Mouse (Mus musculus) embryonic stem cell, embryonic (primary cell): ENCODE data around the gene Trpm2.
"Not testable (repeated sequence)": the region's sequence is repeated elsewhere in the genome, so short reads cannot be mapped to it uniquely, and the experiment has no call there.

Experiments used
- CTCF ChIA-PET, 4 experiments: fragments of 300-600 bp in 2 of 4; fragments of 350-600 bp in 2 of 4; sonication (Branson Sonifier 250); formaldehyde crosslinking; loops; one replicate each; lab custom pipeline; 2022; ENCODE audit warnings: inconsistent platforms in 2 of 4; lab: Charles Lee
- POLR2A ChIA-PET, 4 experiments: fragments of 300-600 bp in 2 of 4; fragments of 350-600 bp in 2 of 4; sonication (Branson Sonifier 250); formaldehyde crosslinking; loops; one replicate each; lab custom pipeline; 2022; ENCODE audit warnings: antibody characterized with exemption in 4 of 4, inconsistent platforms in 1 of 4; lab: Charles Lee

Gene Trpm2

DNA sequence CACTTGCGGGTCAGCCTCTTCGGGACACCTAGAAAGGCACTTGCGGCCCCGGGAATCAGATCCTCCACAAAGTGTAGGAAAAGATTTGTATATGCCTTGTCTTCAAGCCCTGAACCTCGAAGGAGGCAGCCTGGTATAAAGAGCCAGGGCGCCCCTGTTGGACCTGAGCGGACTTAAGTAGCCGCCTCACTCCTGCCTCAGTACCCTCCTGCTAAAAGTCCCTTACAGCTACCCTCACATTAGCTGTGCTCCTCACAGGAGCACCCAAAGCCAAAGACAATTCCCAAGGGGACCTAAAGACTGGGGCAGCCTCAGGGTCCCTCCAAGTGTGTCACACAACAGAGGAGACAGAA lies 414 bp downstream of the Trpm2 start:
- ChIA-PET CTCF (interaction anchor here in 2 of 4 experiments (0.7 to 1.6 kb wide), 3 partner anchors 15 to 241 kb away, joined by 3 to 10 read pairs (median 4); partner anchors contain the start of gene Gm18596 (in 1 of the 2)), POLR2A (interaction anchor here in 1 of 4 experiments (0.6 to 1.1 kb wide), 2 partner anchors 20 to 281 kb away, joined by 4 to 5 read pairs; no protein-coding TSS in a partner anchor)

DNA sequence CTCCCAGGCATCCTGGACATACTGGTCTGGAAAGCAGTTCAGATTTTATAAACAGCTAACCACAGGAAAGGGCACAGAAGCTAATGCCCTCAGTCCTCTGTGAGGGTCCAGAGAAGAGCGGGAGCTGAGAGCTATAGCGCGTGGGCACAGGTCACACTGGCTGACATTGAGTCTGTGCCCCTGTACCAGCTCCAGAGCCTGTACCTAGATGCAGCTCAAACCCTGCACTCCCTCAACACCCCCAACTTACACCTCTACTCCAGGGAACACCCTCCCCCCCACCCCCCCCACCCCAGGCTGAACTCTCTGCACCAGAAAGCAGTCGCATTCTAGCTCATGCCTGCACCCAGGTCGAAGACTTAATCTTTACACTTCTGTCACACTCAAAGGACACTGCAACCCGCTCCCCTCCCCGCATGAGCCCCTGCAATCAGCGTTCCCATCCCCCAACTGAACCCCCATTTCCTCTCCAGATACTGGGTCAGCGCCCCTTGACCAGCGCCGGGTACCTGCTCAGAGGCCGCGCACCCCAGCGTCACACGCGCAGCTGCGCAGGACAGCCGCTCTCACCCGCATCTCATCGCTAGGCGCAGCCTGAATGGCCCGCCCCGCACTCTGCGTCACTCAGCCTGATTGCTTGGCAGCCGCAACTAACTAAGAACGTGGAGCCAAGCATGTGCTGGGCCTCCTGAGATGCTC lies 940 bp downstream of the Trpm2 start:
- ChIA-PET CTCF (interaction anchor here in 3 of 4 experiments (0.6 to 1.6 kb wide), 6 partner anchors 15 to 242 kb away, joined by 3 to 10 read pairs (median 4); partner anchors contain the start of gene Gm18596 (in 1 of the 3)), POLR2A (interaction anchor here in 2 of 4 experiments (0.6 to 1.1 kb wide), 3 partner anchors 21 to 554 kb away, joined by 4 to 5 read pairs (median 4); no protein-coding TSS in a partner anchor)

DNA sequence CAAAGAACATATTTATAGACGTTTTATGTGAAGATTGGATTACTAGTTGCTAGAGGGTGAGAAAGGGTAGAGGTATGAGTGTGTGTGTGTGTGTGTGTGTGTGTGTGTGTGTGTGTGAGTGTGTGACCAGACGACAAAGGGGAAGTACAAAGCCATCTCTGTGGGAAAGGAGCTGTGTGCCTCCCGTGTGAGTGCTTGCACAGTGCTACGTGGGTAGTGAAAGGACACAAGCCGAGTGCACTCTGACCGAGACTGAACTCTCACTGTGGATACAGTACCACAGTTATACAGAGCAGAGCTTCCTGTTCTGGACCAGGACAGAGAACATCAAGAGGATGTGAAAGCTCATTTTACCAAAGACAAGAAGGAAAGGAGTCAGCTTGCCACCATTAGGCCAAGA lies 6.4 kb downstream of the Trpm2 start:
- ChIA-PET CTCF (interaction anchor here in 1 of 4 experiments (0.5 kb wide), 1 partner anchor 8 kb away, joined by 5 read pairs; no protein-coding TSS in a partner anchor), POLR2A (interaction anchor here in 1 of 4 experiments (0.6 kb wide), 1 partner anchor 42 kb away, joined by 3 read pairs; no protein-coding TSS in a partner anchor)

DNA sequence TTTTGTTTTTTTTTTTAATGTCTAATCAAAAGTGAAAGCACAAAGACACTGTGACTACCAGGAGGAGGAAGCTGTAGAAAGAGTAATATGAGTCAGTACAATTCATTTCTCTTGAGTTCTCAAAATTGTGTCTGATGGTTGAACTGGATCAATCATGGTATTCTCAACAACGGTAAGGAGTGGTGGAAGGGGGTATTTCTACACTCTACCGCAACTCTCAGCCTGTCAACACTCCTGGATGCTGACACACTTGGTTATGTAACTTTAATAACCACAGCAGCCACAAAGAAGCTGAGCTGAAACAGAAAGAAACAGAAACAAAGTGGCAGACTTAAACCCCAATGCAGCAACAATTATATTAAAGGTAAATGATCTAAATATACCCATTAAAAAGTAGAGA lies 7.6 kb downstream of the Trpm2 start:
- ChIA-PET POLR2A (interaction anchor here in 2 of 4 experiments (0.6 kb wide), 2 partner anchors 253 to 272 kb away, joined by 4 to 6 read pairs; no protein-coding TSS in a partner anchor), CTCF (interaction anchor here in 1 of 4 experiments (0.7 kb wide), 1 partner anchor 680 kb away, joined by 4 read pairs; no protein-coding TSS in a partner anchor)

DNA sequence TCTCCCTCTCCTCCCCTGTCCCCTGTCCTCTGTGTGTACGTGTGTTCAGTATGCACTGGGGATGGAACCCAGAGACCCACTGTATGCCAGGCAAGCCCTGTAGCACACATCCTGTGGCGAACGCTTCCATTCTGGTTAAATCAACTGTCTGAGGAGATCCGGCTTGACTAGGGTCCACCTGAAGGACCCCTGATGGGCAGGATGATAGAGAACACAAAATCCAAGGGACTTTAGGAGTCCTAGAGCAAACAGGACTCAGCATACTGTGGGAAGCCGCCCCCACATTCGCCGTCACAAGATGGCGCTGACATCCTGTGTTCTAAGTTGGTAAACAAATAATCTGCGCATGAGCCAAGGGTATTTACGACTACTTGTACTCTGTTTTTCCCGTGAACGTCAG lies 19.9 kb downstream of the Trpm2 start:
- CTCF ChIA-PET, POLR2A ChIA-PET: not testable (repeated sequence)

DNA sequence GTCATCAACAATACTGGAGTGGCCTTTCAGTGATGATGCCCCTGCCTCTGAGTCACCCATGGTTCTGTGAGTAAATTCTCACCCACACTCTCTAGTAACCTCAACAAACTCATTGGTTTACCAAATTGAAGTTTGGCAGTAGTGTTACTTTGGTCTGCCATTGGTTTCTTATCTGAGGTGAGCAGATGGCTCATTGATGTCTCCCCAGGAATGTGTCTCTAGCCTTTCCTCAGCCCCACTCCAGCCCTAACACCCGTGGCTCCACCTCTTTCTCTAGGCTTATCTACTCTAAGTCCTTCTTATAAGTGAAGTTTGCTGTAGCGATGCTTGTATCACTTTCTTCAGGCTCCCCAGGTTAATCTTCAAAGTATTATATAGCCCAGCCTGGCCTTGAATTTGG lies 30.7 kb downstream of the Trpm2 start:
- CTCF ChIA-PET = no interaction called here
- POLR2A ChIA-PET = no interaction called here

DNA sequence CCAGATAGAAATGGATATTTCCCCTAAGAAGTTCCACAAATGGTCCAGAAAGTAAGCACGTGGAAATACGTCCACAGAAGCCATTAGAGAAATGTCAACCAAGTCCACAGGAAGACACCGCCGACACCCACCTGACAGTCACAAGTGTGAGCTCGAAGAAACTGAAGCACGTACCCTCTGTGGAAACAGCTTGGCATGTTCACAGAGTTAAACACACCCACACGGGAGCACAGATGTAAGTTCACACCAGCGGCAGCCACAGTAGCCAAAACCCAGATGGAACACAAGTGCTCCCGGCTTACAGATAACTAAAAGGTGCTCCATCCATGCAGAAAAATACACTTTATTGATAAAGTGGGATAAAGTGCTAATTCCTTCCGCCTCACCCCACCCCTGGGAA lies 43.0 kb downstream of the Trpm2 start:
- ChIA-PET CTCF (interaction anchor here in 3 of 4 experiments (0.6 to 1.8 kb wide), 4 partner anchors 8 to 1680 kb away, joined by 3 to 8 read pairs (median 4); partner anchors contain the start of gene Lrrc3 (in 1 of the 3)), POLR2A (no interaction called here)

DNA sequence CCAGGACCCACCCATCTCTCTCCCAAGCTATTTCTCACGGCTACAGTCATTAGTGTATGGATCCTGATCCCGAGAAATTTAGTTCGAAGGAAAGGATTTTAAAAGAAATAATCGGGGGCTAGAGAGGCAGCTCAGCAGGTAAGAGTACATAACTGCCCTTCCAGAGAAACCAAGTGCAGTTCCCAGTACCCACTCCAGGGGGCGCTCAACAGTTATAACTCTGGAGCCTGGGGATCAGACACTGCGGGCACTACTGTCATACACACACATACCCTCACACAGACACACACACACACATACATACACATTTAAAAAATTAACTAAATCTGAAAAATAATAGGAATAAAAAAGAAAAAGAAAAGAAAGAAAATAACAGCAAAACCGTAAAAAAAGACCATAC lies 44.2 kb downstream of the Trpm2 start:
- POLR2A ChIA-PET = interaction anchor here in 1 of 4 experiments (0.6 kb wide), 1 partner anchor 109 kb away, joined by 3 read pairs; no protein-coding TSS in a partner anchor

DNA sequence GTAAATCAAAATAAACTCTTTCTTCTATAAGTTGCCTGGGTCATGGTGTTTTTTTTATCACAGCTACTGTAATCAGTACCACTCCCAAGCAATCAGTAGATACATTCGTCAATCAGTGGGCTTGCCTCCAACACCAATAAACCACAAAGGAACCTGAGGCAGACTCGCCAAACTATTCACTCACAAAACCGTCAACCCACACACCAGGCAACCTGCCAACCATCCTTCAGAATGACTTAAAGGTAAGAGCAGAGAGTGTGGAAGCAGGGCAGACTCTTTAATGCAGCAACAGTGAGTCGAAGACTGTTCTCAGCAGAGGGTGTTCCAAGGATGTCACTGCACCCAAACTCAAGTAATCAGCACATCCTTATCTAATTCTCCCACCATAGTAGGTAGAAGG lies 47.7 kb downstream of the Trpm2 start:
- CTCF ChIA-PET = no interaction called here
- POLR2A ChIA-PET = no interaction called here

More for the DNA sequence above, 44.2 kb downstream of the Trpm2 start:
- CTCF ChIA-PET = interaction anchor here (0.6 to 1.8 kb wide), 24 partner anchors 9 to 1852 kb away, joined by 3 to 9 read pairs (median 4); partner anchors contain the start of gene Lrrc3 (in 1 of the 4)

DNA sequence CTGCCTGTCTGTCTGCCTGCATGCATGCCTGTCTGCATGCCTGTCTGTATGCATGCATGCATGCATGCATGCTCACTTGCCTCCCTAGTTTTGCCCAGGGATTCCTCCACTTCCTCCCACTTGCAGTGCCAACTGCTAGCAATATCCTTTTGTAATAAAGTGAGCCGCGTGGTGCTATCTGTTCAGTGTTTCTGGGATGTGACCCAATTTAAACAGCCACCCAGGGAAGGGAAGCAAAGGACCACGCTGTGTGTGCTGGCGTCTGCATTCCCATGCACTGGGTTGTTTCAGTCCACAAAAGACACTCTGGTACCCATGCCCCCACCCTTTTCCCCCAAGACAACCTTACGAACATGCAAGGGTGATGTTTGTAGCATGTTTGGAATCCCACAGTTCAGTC lies 49.4 kb downstream of the Trpm2 start:
- ChIA-PET CTCF (no interaction called here), POLR2A (no interaction called here)

DNA sequence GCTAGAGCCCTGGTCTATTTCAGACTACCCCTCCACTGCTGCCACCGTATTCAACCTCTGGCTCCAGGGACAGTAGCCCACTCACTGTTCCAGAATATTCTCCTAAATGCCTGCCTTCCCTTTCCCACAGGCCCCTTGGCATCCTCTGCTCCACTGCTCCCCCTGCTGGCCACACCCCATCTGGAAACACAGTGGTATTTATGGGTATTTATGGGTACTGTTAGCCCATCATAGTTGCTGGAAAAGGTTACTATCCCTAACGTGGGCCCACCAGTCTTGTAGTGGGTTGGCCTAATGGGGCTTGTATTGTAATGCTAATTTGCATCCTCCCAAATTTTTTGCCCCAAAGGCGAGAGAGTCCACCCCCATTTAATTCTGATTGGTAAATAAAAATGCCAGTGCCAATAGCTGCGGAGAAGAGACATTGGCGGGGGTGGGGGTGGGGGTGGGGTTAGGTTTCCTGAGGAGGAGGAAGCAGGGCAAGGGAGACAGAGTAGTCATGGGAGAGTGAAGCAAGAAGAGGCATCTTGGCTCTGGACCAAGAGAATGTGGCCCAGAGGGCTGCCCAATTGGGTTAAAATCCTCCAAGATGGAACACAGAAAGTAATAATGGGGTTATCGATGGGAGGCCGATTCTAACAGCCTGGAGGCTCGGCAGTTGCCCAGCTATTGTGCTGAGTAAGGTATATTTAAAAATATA lies 53.6 kb downstream of the Trpm2 start:
- POLR2A ChIA-PET = interaction anchor here in 1 of 4 experiments (0.6 kb wide), 1 partner anchor 17 kb away, joined by 6 read pairs; no protein-coding TSS in a partner anchor
- CTCF ChIA-PET = interaction anchor here in 3 of 4 experiments (0.6 to 0.9 kb wide), 4 partner anchors 12 to 658 kb away, joined by 3 to 4 read pairs (median 3); partner anchors contain the start of gene Pofut2 (in 1 of the 3)

DNA sequence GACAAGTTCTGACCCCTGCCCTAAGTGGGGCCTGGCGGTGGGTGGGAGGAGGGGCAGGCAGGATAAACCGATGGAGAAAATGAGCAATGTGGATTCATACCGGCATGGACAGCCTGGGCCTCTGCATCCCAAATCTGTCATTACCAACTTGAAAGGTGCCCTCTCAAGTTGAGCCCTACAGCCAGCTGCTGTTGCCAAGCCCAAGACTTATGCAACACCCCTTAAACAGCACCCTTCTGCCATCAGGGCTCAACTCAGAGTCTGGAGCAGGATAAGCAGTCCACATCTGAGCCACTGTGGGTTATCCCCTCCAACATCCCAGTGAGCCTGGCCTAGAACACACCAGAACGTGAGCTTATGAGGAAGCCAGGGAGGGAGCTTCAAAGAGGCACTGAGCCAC lies 57.1 kb downstream of the Trpm2 start:
- ChIA-PET CTCF (interaction anchor here in 2 of 4 experiments (0.5 to 0.6 kb wide), 2 partner anchors 14 to 229 kb away, joined by 3 to 4 read pairs; no protein-coding TSS in a partner anchor), POLR2A (interaction anchor here in 1 of 4 experiments (1.0 kb wide), 1 partner anchor 11 kb away, joined by 6 read pairs; the partner anchor contains the start of gene Lrrc3)

DNA sequence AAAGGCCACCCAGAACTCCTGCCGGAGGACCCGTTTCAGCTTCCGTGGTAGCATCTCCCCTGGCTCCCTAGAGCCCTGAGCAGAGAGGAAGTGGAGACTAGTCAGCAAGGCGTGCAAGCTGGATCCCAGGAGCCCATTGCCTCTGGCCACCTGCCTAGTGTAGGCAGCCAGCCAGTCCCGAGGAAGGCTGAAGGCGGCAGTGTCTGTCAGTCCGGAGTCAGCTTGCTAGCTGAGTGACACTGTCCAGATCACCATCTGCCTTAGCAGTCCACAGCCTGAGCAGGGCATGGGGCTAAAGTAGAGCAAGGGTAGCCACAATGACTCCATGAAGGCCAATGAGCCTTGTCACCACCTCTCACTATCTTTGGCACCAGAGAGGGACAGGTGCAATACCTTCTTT lies 57.8 kb downstream of the Trpm2 start:
- ChIA-PET CTCF (no interaction called here), POLR2A (interaction anchor here in 1 of 4 experiments (1.0 kb wide), 1 partner anchor 10 kb away, joined by 6 read pairs; the partner anchor contains the start of gene Lrrc3)

DNA sequence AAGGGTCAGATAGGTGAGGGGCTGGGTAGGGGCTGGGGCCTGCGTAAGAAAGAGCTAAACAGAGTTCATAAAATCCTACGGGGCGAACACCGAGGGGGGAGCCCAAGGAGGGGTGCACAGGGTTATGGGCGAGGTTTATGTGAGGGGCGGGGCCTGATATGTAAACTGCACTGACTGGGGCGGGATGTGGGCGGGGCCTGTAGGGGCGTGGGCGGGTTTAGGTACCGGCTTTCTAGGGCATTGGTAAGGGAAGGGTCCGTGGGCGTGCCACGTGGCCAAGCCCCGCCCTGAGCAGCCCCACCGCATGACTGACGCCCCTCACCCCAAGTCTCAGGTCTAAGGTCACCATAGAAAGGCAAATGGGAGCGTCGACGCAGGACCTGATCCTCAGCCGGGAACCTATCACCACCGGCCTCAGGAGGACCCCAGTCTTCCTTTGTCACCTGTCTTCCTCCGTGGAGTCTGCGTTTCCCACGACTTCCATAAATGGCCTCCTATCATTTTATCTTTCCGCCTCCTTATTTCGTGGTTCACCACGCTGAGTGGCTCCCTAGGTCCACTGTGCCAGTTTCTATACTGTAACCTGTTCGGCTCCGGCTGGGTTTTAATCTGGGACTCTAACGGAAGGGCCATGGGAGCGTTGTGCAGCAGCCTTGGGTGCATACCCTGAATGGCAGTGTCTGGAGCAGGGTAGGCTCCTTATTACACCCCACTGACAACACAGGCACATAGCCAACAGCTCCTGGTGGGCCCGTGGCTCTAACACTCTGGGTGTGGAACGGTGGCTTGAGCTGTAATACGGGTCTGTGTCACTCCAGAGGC lies 67.3 kb downstream of the Trpm2 start:
- CTCF ChIA-PET = interaction anchor here in 1 of 4 experiments (0.5 kb wide), 1 partner anchor 20 kb away, joined by 5 read pairs; no protein-coding TSS in a partner anchor
- POLR2A ChIA-PET = interaction anchor here in 3 of 4 experiments (0.6 to 2.3 kb wide), 11 partner anchors 10 to 461 kb away, joined by 3 to 12 read pairs (median 4); partner anchors contain the start of genes Gm3285 (in 1 of the 3) and Pfkl (in 1 of the 3)

DNA sequence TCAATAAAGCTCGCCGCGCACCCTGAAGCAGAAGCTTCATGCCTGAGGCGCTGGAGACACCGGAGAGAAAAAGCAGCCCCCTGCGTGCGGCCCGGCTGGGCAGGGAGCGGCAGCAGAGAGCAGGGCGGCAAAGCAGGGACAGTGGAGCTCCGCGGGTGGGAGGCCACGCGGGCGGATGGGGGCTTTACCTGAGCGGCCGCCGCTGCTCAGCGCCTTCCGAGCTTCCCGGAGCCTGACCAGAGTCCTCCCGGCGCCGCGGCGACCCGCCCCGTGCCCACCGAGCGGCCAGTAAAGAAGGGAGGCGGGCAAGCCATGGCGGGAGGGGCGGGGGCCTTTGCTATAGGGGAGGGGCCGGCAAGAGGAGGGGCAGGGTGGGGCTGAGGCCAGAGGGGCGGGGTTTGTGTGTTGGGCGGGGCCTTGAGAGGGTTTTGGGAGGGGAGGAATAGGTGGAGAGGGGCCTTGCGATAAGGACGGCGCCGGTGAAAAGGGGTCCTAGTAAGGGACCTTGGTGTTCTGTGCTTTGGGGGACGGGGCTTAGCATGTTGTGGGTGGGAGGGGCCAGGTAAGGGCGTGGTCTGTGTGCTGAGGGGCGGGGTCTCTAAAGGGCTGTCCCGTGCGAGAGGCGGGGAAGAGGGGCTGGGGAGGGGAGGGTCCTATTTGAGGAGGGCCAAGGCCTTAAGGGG lies 68.0 kb downstream of the Trpm2 start, which contains the start of gene Lrrc3:
Lrrc3 (minus strand) TSS at position 326 of the 683 bp plus-strand sequence.
- ChIA-PET POLR2A (interaction anchor here in 3 of 4 experiments (0.5 to 2.3 kb wide), 25 partner anchors 10 to 460 kb away, joined by 3 to 12 read pairs (median 4); partner anchors contain the start of genes Pfkl (in 2 of the 3), Gm3285 (in 1 of the 3) and Krtap10-10 (in 1 of the 3)), CTCF (interaction anchor here (0.6 to 1.8 kb wide), 10 partner anchors 20 to 312 kb away, joined by 3 to 5 read pairs (median 4); partner anchors contain the start of gene Pfkl (in 1 of the 4))

DNA sequence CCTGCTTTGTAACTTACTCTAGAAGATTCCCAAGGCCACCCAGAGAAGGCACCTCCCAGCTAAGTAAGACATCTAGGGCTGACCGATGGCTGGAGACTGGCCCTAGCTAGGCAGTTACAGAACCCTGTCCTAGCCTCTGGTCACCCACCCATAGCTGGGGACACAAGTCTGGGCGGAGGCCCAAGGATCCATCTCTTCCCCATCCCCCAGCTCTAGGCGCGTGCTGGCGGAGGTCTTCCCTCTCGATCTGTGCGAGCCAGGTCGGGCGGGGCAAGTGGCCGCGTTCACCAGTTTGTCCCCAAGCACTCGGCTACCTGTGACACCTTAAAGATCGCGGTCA lies 68.5 kb downstream of the Trpm2 start:
- ChIA-PET CTCF (interaction anchor here (0.6 to 1.8 kb wide), 11 partner anchors 19 to 312 kb away, joined by 3 to 5 read pairs (median 3); partner anchors contain the start of gene Pfkl (in 1 of the 4)), POLR2A (interaction anchor here in 3 of 4 experiments (0.5 to 2.3 kb wide), 20 partner anchors 11 to 329 kb away, joined by 3 to 12 read pairs (median 4); partner anchors contain the start of genes Pfkl (in 2 of the 3), Gm3285 (in 1 of the 3) and Krtap10-10 (in 1 of the 3))
